Mouse (Mus musculus) kidney, embryonic 14.5 days (tissue): ENCODE data around the gene Galt. TPM values are rescaled to one million over a fixed set of nuclear protein-coding genes. Genes with fewer than 3 reads are reported as not detected.

Experiments
- ATAC-seq: fragments of 200-750 bp; cut with Nextera tagmentation; 2 replicates; pipeline ENCODE4 v1.8.0; 2017; ENCODE audit warnings: moderate number of reproducible peaks, mild to moderate bottlenecking, moderate TSS enrichment, moderate library complexity; ENCODE audit not compliant: low FRiP score, low TSS enrichment
- H3K27ac ChIP-seq: fragments of 300-500 bp; sonication (generic); 2 replicates; pipeline ENCODE4 v1.5.1; 2014; ENCODE audit warnings: low read depth, mild to moderate bottlenecking, low read length, moderate library complexity, mixed read lengths
- H3K27me3 ChIP-seq: fragments of 300-500 bp; sonication (generic); 2 replicates; pipeline ENCODE4 v1.6.1; 2014; ENCODE audit warnings: mild to moderate bottlenecking, low read length; ENCODE audit not compliant: control insufficient read depth, insufficient read depth
- H3K36me3 ChIP-seq: fragments of 300-500 bp; sonication (generic); 2 replicates; pipeline ENCODE4 v1.6.1; 2014; ENCODE audit warnings: low read length, mixed read lengths; ENCODE audit not compliant: control insufficient read depth, insufficient read depth
- H3K4me1 ChIP-seq: fragments of 300-500 bp; sonication (generic); 2 replicates; pipeline ENCODE4 v1.6.1; 2014; ENCODE audit warnings: low read length, mixed read lengths; ENCODE audit not compliant: control insufficient read depth, insufficient read depth
- H3K4me2 ChIP-seq: fragments of 300-500 bp; sonication (generic); replicated peaks from 2 replicates; pipeline ENCODE4 v1.6.1; 2014; ENCODE audit warnings: low read depth, mild to moderate bottlenecking, low read length
- H3K4me3 ChIP-seq: fragments of 300-500 bp; sonication (generic); 2 replicates; pipeline ENCODE4 v1.5.1; 2014; ENCODE audit warnings: mild to moderate bottlenecking, low read length
- H3K9ac ChIP-seq: fragments of 300-500 bp; sonication (generic); 2 replicates; pipeline ENCODE4 v1.6.1; 2014; ENCODE audit warnings: low read depth, mild to moderate bottlenecking, low read length, moderate library complexity
- H3K9me3 ChIP-seq: fragments of 300-500 bp; sonication (generic); 2 replicates; pipeline ENCODE4 v1.6.1; 2016; ENCODE audit warnings: low read length; ENCODE audit not compliant: control insufficient read depth
- WGBS: fragments of 180-500 bp; shearing (Covaris S2); extraction: QIAGEN DNeasy Blood & Tissue Kit; methylation state at CpG from one replicate; pipeline ENCODE4 v1.1.7; 2014; 5-methylcytosine and 5-hydroxymethylcytosine counted together
- polyA plus RNA-seq: library from polyadenylated mRNA; unstranded; fragments of >200 nt; fragmentation: Nextera tagmentation; extraction: Ambion mirVana; gene quantifications from 2 replicates; pipeline ENCODE4 v1.2.1, GENCODE M21; 2014

Gene Galt
- polyA plus RNA-seq, 1 experiment from 2014 or later: 42.1 TPM

GRCm38 (mm10) chr4:41713197-41714067 is 41.6 kb upstream of the Galt start, which contains the start of gene Rpp25l:
Gene Rpp25l, minus strand, starts transcription at chr4:41713534.
- Histone ChIP-seq H3K9ac (peak within 1 kb of the TSS; percentile 82), H3K9me3 (no peaks in the 10 kb centered on the region), H3K27ac (peak within 1 kb of the TSS; percentile 73), H3K27me3 (no peaks in the 10 kb centered on the region), H3K4me2 (peak within 1 kb of the TSS; percentile 73), H3K4me3 (peak within 1 kb of the TSS; percentile 76), H3K4me1 (peaks cover 17% of the 10 kb centered on the region), H3K36me3 (peaks cover 24% of the 10 kb centered on the region)
- WGBS: under 1% methylated on average over 61 of the region's 61 CpGs
- peak; percentile 71 for ATAC-seq

- ATAC-seq: no peak
- Histone ChIP-seq H3K4me3 (no peak overlapping the region), H3K9me3 (no peaks in the 10 kb centered on the region), H3K4me2 (peak overlapping the region; percentile 73; the same call in 1 of the 2 replicates), H3K9ac (no peak overlapping the region), H3K4me1 (peaks cover 17% of the 10 kb centered on the region), H3K27me3 (no peaks in the 10 kb centered on the region), H3K36me3 (peaks cover 33% of the 10 kb centered on the region), H3K27ac (no peak overlapping the region)
- 20% methylated on average over 8 of the region's 8 CpGs for WGBS
These were observed 40.8 kb upstream of the Galt start for GRCm38 (mm10) chr4:41714276-41714675.

- no peak overlapping the region for H3K9ac ChIP-seq
- H3K9me3 ChIP-seq: no peaks in the 10 kb centered on the region
- H3K4me3 ChIP-seq: no peak overlapping the region
- H3K4me2 ChIP-seq: no peak overlapping the region
- no peak for ATAC-seq
- no peak overlapping the region for H3K27ac ChIP-seq
- H3K27me3 ChIP-seq: no peaks in the 10 kb centered on the region
- 79% methylated on average over 8 of the region's 8 CpGs for WGBS
- H3K36me3 ChIP-seq: peaks cover 41% of the 10 kb centered on the region
- peaks cover 17% of the 10 kb centered on the region for H3K4me1 ChIP-seq
These were observed 39.9 kb upstream of the Galt start for GRCm38 (mm10) chr4:41715082-41715481.

GRCm38 (mm10) chr4:41715596-41715995 is 39.4 kb upstream of the Galt start:
- Histone ChIP-seq H3K27me3 (no peaks in the 10 kb centered on the region), H3K9ac (no peak overlapping the region), H3K4me1 (peaks cover 17% of the 10 kb centered on the region), H3K4me2 (no peak overlapping the region), H3K4me3 (no peak overlapping the region), H3K27ac (no peak overlapping the region), H3K36me3 (peaks cover 43% of the 10 kb centered on the region), H3K9me3 (no peaks in the 10 kb centered on the region)
- WGBS: 90% methylated on average over 5 of the region's 5 CpGs
- ATAC-seq: no peak

DNA sequence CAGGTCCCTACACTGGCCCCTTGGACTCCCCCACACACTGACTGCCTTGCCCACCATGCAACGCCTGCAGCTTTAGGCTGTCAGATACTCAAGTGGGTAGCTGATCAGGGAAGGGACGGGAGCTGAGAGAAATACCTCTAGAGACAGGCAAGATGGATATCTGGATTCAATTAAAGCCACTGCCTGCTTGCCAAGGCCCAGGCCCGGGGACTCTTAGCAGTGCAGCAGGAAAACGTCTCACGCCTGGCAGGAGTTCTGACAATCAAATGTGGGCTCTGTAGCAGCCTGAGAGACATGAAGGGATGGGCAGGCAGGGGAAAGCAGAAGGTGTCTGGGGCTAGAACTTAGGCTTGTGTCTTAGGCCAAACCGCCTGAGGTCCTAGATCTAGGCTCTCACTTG is 38.2 kb upstream of the Galt start:
- Histone ChIP-seq H3K4me2 (no peak overlapping the region), H3K4me1 (peaks cover 15% of the 10 kb centered on the region), H3K27me3 (no peaks in the 10 kb centered on the region), H3K27ac (no peak overlapping the region), H3K36me3 (peaks cover 34% of the 10 kb centered on the region), H3K4me3 (no peak overlapping the region), H3K9ac (no peak overlapping the region), H3K9me3 (no peaks in the 10 kb centered on the region)
- no peak for ATAC-seq
- 82% methylated on average over 6 of the region's 6 CpGs for WGBS

GRCm38 (mm10) chr4:41722918-41723351 is 32.1 kb upstream of the Galt start, which contains the start of gene Dctn3:
Gene Dctn3, minus strand, starts transcription at chr4:41723170.
- no peaks in the 10 kb centered on the region for H3K9me3 ChIP-seq
- H3K9ac ChIP-seq: peak within 1 kb of the TSS; percentile 71
- H3K4me1 ChIP-seq: peaks cover 11% of the 10 kb centered on the region
- no peak within 1 kb of the TSS for H3K27ac ChIP-seq
- H3K4me2 ChIP-seq: peak within 1 kb of the TSS; percentile 39
- peak; percentile 95 for ATAC-seq
- peaks cover 20% of the 10 kb centered on the region for H3K36me3 ChIP-seq
- under 1% methylated on average over 27 of the region's 27 CpGs for WGBS
- peak within 1 kb of the TSS; percentile 68 for H3K4me3 ChIP-seq
- peaks cover 44% of the 10 kb centered on the region for H3K27me3 ChIP-seq

GRCm38 (mm10) chr4:41726826-41727621 is 28.0 kb upstream of the Galt start:
- Histone ChIP-seq H3K36me3 (no peaks in the 10 kb centered on the region), H3K27me3 (peaks cover 81% of the 10 kb centered on the region), H3K9ac (no peak overlapping the region), H3K27ac (no peak overlapping the region), H3K4me1 (peaks cover 13% of the 10 kb centered on the region), H3K4me3 (no peak overlapping the region), H3K9me3 (no peaks in the 10 kb centered on the region), H3K4me2 (no peak overlapping the region)
- no peak for ATAC-seq
- WGBS: 14% methylated on average over 20 of the region's 20 CpGs

- Histone ChIP-seq H3K27me3 (peaks cover 65% of the 10 kb centered on the region), H3K4me3 (peak within 1 kb of the TSS; percentile 42), H3K27ac (no peak within 1 kb of the TSS), H3K36me3 (no peaks in the 10 kb centered on the region), H3K9me3 (no peaks in the 10 kb centered on the region), H3K4me1 (peaks cover 6% of the 10 kb centered on the region; the same call in 1 of the 2 replicates), H3K9ac (peak within 1 kb of the TSS; percentile 23; the same call in 1 of the 2 replicates), H3K4me2 (peak within 1 kb of the TSS; percentile 68)
- peak; percentile 58; the same call in 1 of the 2 replicates for ATAC-seq
- 1% methylated on average over 50 of the region's 50 CpGs for WGBS
These were observed 23.8 kb upstream of the Galt start, which contains the start of gene Arid3c for GRCm38 (mm10) chr4:41731052-41731765. Gene Arid3c, minus strand, starts transcription at chr4:41731142.
